Mouse (Mus musculus): Measurements from ENCODE around the gene Rbbp5.

- no peak for TF ChIP-seq POLR2A (IDR thresholded peaks at IDR 0.05; ENCODE audit: control insufficient read depth, low read depth, low read length)
- no peak for TF ChIP-seq CTCF (IDR thresholded peaks at IDR 0.05; ENCODE audit: control insufficient read depth, insufficient read depth, insufficient replicate concordance, low read depth, low read length)
Observed at GRCm38 (mm10) chr1:132471499-132471898, 5.7 kb upstream of the Rbbp5 start.
